Mouse (Mus musculus): Measurements from ENCODE around the gene Acer2.
A peak's percentile ranks its signal among the peaks of the same experiment; 100 is the strongest.

Gene Acer2

DNA sequence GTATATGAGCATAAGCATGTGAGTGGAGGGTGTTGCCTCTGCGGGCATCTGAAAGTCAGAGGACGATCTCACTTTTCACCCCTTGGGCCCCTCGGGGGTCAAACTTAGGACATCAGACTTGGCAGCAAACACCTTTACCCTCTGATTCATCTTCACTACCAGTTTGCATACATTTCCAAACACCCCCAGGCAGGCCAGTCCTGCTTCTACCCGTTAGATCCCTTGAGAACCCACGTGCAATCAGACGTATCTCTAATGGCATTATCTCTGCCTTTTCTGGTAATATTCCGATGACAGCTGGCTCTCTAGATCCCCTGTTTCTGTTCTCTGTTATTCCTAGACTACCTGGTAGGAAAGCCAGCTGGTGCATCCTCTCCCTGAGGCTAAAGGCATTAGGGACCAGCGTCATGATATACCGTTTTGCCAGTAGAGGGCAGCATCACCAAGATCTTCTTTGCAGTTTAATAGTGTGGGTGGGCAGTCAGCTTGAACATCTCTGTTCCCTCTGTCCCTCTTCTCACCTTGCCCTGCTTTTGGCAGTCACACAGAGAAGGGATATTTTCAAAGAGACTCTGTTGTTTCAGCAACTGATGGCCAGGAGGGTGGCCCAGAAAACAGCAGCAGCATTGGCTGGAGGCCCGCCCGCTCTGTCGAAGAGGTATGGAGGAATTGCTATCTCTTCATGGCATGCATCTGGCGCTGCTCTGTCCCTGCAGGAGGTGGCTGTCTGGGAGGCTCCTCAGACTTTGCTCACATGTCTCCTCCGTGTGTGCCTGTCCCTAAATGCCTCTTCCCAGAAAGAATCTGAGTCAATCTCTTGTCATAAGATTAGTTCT is 83.6 kb downstream of the Acer2 start:
- peak; percentile 44 for DNase-seq

DNA sequence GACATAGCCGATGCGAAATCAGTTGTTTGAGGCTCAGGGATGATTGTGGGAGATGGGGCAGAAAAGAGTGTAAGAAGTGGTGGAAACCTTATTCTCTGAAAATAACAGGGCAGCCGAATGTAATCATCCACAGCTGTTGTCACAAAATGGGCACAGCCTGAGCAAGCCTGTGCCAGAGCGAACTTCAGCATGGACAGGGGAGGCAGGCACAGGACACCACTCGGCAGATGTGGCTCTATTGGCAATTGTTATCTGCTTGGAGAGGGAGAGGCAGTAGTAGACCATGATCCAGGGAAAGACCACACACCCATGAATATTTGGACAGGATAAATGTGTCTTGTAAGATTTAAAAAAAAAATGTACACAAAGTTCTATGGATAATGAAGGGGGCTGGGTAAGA is 103.1 kb downstream of the Acer2 start:
- no peak for DNase-seq
